Mouse (Mus musculus) liver, adult 2 months (tissue): ENCODE measurements at regions not wholly inside any gene's neighbourhood (a gene's known extent, or its start where the extent isn't known, plus 50 kb on each side); places are given as distances from the start of the nearest gene placed in this dataset.

Experiments used
- CTCF ChIP-seq: fragments of 200-500 bp; IDR thresholded peaks from 2 replicates; pipeline ENCODE4 v1.5.1; 2011; ENCODE audit warnings: low read depth, low read length, control low read depth
- POLR2A ChIP-seq: fragments of 200-500 bp; IDR thresholded peaks from 2 replicates; pipeline ENCODE4 v1.6.1; 2011; ENCODE audit warnings: low read length, control low read depth; ENCODE audit not compliant: insufficient read depth; ENCODE audit errors: extremely low read depth

DNA sequence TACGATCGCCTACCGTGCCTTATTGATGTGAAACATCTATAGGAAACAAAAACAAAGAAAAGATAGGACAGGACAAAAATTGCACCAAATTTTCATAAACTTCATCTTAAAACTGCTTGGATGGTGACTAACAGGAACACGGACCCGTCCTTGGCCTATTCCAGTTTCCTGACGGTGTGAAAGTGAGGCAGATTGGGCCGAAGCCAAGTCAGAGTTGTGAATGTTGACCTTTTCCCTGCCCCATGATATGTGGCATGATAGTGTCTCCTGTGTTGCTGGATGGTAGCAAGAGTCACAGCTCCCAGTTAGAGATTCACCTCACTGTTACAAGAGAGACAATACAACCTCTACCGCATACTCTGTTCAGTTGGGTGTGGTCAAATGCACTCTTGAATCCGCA, 195.8 kb downstream of the Pik3r1 start:
- TF ChIP-seq POLR2A = no peak
- no peak for TF ChIP-seq CTCF
